Mouse (Mus musculus) liver, adult 2 months (tissue): ENCODE results near the gene Cenpo. TPM values are rescaled to one million over a fixed set of nuclear protein-coding genes. Genes with fewer than 3 reads are reported as not detected.

Experiments used
- DNase-seq: peaks from one replicate; pipeline ENCODE4 v3.0.0-alpha.2; 2011; ENCODE audit warnings: low read depth, low spot score; ENCODE audit errors: extremely low read depth
- H3K27ac ChIP-seq: fragments of 200-500 bp; replicated peaks from 2 replicates; pipeline ENCODE4 v1.5.1; 2012; ENCODE audit warnings: low read depth, mild to moderate bottlenecking, control low read depth, inconsistent platforms, low read length; ENCODE audit not compliant: insufficient read depth
- H3K27me3 ChIP-seq: fragments of 200-500 bp; 2 replicates; pipeline ENCODE4 v1.6.1; 2012; ENCODE audit warnings: mild to moderate bottlenecking, moderate library complexity, low read length, inconsistent platforms; ENCODE audit not compliant: control insufficient read depth, insufficient read depth
- H3K36me3 ChIP-seq: fragments of 200-500 bp; 2 replicates; pipeline ENCODE4 v1.6.1; 2012; ENCODE audit warnings: low read length, inconsistent platforms; ENCODE audit not compliant: control insufficient read depth, insufficient read depth
- H3K4me1 ChIP-seq: fragments of 200-500 bp; 2 replicates; pipeline ENCODE4 v1.6.1; 2011; ENCODE audit warnings: low read length; ENCODE audit not compliant: control insufficient read depth, insufficient read depth
- H3K4me3 ChIP-seq: fragments of 200-500 bp; 2 replicates; pipeline ENCODE4 v1.5.1; 2011; ENCODE audit warnings: low read depth, mild to moderate bottlenecking, control low read depth, low read length, moderate library complexity; ENCODE audit not compliant: insufficient read depth
- H3K79me2 ChIP-seq: fragments of 200-500 bp; 2 replicates; pipeline ENCODE4 v1.6.1; 2012; ENCODE audit warnings: inconsistent platforms, mild to moderate bottlenecking, low read length, moderate library complexity; ENCODE audit not compliant: control insufficient read depth, insufficient read depth
- H3K9ac ChIP-seq: fragments of 200-500 bp; 2 replicates; pipeline ENCODE4 v1.6.1; 2012; ENCODE audit warnings: low read depth, mild to moderate bottlenecking, control low read depth, inconsistent platforms, low read length
- CTCF ChIP-seq: fragments of 200-500 bp; IDR thresholded peaks from 2 replicates; pipeline ENCODE4 v1.5.1; 2011; ENCODE audit warnings: low read depth, low read length, control low read depth
- POLR2A ChIP-seq: fragments of 200-500 bp; IDR thresholded peaks from 2 replicates; pipeline ENCODE4 v1.6.1; 2011; ENCODE audit warnings: low read length, control low read depth; ENCODE audit not compliant: insufficient read depth; ENCODE audit errors: extremely low read depth
- WGBS: fragments of 180-500 bp; shearing (Covaris S2); methylation state at CpG from one replicate; pipeline ENCODE4 v1.1.7; 2018; 5-methylcytosine and 5-hydroxymethylcytosine counted together
- polyA plus RNA-seq: library from polyadenylated mRNA; depleted of rRNA; stranded (reverse); fragments of >200 nt; gene quantifications from 2 replicates; pipeline ENCODE4 v1.2.3, GENCODE M21; 2012; rRNA removed
- total RNA-seq: library from RNA; depleted of rRNA; stranded (reverse); fragments of >200 nt; gene quantifications from 2 replicates; pipeline ENCODE4 v1.2.3, GENCODE M21; 2014; rRNA removed

The Cenpo gene
- total and polyA plus RNA-seq, 2 experiments = 2.9 to 4.0 TPM

DNA sequence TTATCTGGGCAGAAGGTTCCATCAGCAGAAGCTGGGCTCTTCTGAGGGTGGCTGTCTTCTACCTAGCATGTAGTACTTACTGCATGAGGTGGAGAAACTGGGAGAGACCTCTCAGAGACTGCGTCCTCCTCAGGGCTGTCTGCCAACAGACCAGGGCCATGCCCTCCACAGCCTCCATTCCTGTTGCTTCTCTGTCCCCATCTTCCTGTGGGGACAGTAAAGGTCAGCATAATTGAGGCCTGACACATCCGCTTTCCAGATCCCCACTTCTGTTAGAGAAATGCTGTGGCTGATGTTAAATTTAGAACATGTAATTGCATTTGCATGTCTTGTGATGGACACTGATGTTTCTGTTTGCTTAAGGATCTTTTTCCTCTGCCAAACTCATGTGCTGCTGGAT, 83.2 kb downstream of the Cenpo start:
- DNase-seq = peak; percentile 33
- Histone ChIP-seq H3K36me3 (no peaks in the 10 kb centered on the region), H3K27ac (no peak overlapping the region; the same call in 1 of the 2 replicates), H3K79me2 (no peaks in the 10 kb centered on the region), H3K4me1 (no peaks in the 10 kb centered on the region), H3K27me3 (no peaks in the 10 kb centered on the region), H3K9ac (no peak overlapping the region), H3K4me3 (no peak overlapping the region)
- WGBS = 81% methylated on average over 2 of the region's 2 CpGs
- no peak for TF ChIP-seq CTCF
- TF ChIP-seq POLR2A = no peak

Other genes with a start within 250 kb of the Cenpo start
- gene Efr3b, start 195.4 kb downstream of the Cenpo start, total RNA-seq = 0.09 and 0.27 TPM in 2 replicates
- 0.02 and 0.16 TPM in 2 replicates for gene Efr3b, start 195.4 kb downstream of the Cenpo start, polyA plus RNA-seq
- 0.46 and 0.54 TPM in 2 replicates for gene Dnajc27, start 151.7 kb downstream of the Cenpo start, total RNA-seq
- 0.36 and 0.54 TPM in 2 replicates for gene Dnajc27, start 151.7 kb downstream of the Cenpo start, polyA plus RNA-seq
- 0.65 and 0.87 TPM in 2 replicates for gene Adcy3, start 101.2 kb downstream of the Cenpo start, total RNA-seq
- gene Adcy3, start 101.2 kb downstream of the Cenpo start, polyA plus RNA-seq = 0.36 and 0.80 TPM in 2 replicates
- 1.8 and 1.9 TPM in 2 replicates for gene Ptrhd1, start 267 bp downstream of the Cenpo start, total RNA-seq
- 2.1 and 2.3 TPM in 2 replicates for gene Ptrhd1, start 267 bp downstream of the Cenpo start, polyA plus RNA-seq
- gene Ncoa1, start 242.9 kb upstream of the Cenpo start, total RNA-seq = 9.3 and 12.4 TPM in 2 replicates
- gene Ncoa1, start 242.9 kb upstream of the Cenpo start, polyA plus RNA-seq = 8.0 and 9.3 TPM in 2 replicates